Mouse (Mus musculus) kidney, postnatal 4 days (tissue): ENCODE measurements around the gene Kcnj11.

Experiments used
- DNase-seq, 2 experiments: peaks; one replicate each; pipeline ENCODE4 v3.0.0; 2021; ENCODE audit warnings: mixed read lengths in 2 of 2

The Kcnj11 gene

GRCm38 (mm10) chr7:46100563-46100962 is at the start of gene Kcnj11:
Kcnj11 (minus strand) TSS chr7:46100764.
- peak; percentile 89 to 93 for DNase-seq

DNA sequence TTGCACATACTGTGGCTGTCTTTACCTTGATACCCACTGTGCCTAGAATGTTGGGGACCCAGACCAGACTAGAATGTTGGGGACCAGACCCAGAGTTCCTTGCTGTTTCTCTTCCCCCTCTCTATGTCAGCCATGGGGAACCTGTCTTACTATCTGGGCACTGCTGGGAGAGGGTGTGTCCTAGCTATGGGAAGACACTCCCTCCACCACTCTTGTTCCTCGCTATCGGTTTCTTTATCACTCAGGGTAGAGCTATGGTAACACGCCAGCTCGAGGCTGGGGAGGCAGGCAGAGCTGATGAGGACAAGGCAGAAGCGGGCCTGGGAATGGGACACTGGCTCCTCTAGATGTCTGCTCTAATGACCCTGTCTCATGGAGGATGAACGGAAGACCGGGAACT is 46.9 kb upstream of the Kcnj11 start:
- no peak for DNase-seq

- no peak for DNase-seq
These were observed 46.2 kb upstream of the Kcnj11 start for GRCm38 (mm10) chr7:46146675-46147308.

GRCm38 (mm10) chr7:46144061-46144460 is 43.5 kb upstream of the Kcnj11 start:
- DNase-seq, result no peak

DNA sequence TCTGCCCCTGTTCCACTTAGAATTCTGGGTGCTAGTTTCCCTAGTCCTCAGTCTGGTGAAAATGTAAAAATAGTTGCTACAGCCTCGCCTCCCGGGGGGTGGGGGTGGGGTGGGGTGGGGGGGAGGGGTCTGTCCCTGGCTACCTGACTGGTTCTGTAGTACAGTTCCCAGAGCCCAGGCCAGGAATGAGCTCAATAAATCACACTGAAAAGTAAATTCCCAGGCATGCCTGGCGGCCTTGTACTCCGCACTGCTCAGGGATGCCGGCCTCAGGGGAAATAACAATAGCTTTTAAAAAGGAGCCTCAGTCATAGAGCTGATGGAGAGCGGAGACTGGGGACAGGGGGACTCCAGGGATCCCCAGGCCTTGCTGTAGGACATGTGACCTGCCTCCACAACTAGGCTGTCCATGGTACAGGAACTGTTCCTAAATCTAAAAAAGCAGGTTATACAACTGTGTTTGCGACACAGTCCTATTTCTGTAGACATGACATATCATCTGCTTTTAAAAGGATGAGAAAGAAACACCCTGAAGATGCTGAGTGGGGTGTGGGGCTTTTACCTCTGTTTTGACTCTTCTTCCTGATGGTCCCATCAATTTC is 37.9 kb upstream of the Kcnj11 start:
- DNase-seq, result no peak

DNA sequence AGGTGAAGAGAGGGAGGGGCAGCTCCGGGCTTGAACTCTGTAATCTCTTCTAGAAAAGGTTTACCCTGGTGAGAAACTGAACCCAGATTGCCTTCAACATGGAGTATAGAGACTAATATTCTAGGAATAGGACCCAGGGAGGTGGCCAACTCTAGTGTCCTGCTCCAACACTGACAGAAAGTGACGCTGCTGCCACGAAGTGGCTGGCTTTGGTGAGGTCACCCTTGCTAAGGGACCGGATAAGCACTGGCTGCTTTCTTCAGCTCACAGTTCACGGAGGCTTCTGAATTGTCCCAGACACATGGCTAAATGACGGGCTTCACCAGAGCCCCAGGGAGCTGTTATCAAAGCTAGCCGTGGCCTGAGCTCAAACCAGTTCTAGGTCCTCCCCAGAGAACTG is 33.3 kb upstream of the Kcnj11 start:
- no peak for DNase-seq

DNA sequence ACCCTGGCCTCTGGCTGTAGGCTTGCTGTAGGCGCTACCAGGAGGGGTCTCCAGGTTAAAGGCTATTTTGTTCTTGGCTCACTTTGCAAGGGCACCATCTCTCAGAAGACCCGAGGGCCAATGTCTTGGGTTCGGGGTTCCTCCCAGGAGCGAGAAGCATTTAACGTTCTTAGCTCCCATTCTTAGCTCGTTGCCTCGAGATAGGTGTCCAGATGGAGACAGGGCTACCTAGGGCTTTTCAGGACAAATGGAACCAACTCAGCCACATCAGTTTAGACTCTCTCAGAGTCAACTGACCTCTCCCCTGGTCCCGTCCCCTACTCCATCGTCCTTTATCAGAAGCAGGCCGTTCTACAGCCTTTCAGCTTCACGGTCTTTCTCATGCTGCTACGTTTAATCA is 31.7 kb upstream of the Kcnj11 start:
- no peak for DNase-seq

- DNase-seq, result no peak
These were observed 31.2 kb upstream of the Kcnj11 start for GRCm38 (mm10) chr7:46131806-46132205.

DNA sequence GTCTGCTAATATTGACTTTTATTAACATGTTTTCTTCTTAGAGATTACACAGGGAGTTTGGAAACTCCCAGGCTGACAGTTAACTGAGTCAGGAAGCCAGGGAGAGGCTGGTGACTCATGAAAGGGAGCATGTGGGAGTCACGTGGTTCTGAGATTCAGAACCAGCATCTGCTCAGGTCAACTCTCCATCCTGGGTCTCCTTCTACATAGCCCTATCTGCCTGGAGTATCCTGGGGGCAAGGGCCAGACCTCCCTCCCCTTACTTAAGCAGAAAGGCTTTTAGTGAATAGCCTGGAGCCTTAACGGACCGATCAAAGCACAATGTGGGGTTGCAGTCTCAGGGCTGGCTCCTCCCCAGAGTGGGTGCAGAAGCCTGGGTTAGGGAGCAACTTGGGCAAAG is 30.7 kb upstream of the Kcnj11 start:
- no peak for DNase-seq

DNA sequence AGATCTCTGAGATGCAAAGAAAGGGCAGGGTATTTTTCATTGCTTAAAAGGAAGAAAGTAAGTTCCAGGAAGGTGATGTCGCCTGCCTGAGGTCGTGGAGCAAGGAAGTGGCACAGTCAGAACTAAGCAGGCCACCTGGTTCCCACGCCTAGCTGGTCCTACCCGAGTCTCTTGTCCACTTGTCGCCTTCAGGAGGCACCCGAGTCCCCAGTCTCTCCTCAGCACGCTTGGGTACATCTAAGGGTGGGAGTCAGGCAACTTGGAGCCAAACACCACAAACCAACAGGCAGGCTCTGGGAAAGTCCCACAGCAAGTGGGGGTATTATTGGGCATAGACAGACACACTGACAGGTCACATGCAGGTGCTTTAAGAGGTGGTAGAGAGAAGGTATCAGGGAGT is 30.2 kb upstream of the Kcnj11 start:
- DNase-seq, result peak in 1 of 2 experiments; percentile 34

DNA sequence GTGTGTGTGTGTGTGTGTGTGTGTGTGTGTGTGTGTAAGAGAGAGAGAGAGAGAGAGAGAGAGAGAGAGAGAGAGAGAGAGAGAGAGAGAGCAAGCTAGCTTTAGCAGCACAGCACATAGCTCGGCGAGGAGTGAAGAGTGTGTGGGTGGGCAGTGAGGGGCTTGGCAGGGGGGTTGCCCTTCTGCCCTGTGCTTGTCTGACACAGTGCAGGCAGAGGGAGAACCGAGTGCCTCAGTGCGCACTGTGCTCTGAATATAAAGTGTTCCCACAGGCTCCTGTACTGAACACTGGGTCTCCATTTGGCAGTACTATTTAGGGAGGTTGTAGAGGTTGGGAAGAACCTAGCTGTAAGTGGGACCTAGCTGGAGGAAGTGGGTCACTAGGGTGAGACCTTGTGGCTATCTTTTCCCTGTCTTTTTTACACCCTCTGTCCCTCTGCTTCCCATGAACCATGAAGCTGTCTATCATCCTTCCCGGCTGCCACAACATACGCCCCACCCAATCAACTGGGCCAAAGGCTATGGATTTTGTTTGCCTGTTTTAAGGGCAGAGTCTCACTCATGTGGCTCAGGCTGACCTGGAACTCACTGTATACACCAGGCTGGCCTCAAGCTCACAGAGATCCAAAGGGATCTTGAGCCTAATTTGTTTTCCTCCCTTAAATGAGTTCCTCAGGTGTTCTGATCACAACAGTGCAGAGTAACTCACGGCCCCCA is 29.1 kb upstream of the Kcnj11 start:
- no peak for DNase-seq

GRCm38 (mm10) chr7:46128196-46128595 is 27.6 kb upstream of the Kcnj11 start:
- no peak for DNase-seq

DNA sequence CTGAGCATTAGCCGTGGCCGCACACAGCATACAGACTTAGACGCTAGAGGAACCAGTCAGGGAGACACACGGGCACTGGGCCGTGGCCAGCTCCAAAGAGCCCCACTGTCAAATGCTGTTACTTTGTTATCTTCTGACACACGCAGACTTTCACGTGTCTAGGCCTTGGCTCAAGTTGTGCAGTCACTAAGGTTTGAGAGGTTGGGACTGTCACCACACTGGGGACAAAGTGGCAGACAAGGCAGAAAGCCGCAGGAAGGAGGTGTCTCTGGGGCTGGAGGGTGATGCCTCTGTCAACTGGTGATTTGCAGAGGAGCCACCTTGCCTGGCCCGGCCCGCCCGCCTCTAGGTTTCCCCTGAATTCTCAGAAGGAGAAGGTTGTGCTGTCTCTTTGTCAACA is 24.8 kb upstream of the Kcnj11 start:
- DNase-seq, result no peak

GRCm38 (mm10) chr7:46124460-46124859 is 23.9 kb upstream of the Kcnj11 start:
- no peak for DNase-seq

DNA sequence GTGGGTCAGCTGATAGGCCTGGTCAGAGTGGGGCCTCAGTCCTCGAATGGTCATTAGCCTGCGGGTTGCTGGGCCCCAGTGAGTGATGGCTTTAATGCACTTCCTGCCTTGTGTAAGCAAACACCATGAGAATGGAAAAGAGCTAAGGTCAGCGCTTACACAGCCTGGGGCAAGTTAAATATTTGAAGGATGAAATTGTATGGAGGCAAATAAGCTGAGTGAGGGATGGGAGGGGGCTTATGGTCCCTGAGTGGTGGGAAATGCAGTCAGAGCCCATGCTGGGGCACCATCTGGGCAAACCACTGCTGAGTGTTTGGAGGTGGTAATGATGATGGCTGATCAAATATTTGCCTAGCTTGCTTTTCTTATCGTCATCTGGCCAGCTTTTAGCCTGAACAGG is 22.4 kb upstream of the Kcnj11 start:
- no peak for DNase-seq

GRCm38 (mm10) chr7:46117035-46117434 is 16.5 kb upstream of the Kcnj11 start:
- DNase-seq, result no peak

GRCm38 (mm10) chr7:46116118-46116581 is 15.6 kb upstream of the Kcnj11 start:
- DNase-seq, result peak; percentile 30 to 35

DNA sequence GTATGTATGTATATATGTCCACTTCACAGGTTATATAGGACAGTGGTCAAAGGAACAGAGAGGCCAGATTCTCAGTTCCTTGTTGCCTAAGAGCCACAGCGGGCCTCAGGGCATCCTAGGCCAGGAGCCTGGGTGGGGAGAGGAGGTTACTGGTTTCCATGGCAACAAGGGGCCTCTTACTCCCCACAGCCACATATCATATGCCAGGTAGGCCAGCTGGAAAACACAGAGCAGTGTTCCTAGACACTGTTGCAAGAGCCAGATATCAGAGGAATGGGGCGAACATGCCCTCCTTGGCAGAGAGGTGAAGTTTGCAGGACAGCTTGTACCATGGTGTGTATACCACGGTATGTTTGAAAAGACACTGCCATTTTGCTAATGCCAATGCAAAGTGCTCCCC is 12.9 kb upstream of the Kcnj11 start:
- DNase-seq, result no peak

GRCm38 (mm10) chr7:46111938-46112337 is 11.4 kb upstream of the Kcnj11 start:
- DNase-seq, result no peak

GRCm38 (mm10) chr7:46111212-46111817 is 10.8 kb upstream of the Kcnj11 start:
- no peak for DNase-seq

GRCm38 (mm10) chr7:46110079-46110478 is 9.5 kb upstream of the Kcnj11 start:
- no peak for DNase-seq

DNA sequence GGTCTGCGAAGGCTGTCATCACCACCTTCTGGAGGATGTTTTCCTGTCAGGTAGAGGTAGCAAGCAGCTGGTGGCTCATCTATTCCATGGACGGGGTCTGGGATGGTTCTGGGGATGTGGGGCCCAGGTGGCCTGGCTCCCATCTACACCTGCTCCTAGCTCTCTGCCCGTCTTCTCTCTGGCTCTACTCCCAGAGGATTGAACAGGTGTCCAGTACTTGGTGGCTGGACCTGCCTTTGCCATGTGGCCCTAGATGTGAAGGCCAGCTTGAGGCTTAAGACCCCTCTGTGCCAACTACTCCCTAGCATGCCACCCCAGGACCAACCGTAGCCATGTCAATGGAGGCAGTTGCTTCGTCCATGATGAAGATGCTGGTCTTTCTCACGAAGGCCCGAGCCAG is 4.9 kb upstream of the Kcnj11 start:
- DNase-seq, result no peak

- no peak for DNase-seq
These were observed 3.8 kb upstream of the Kcnj11 start for GRCm38 (mm10) chr7:46104256-46104915.
